Mouse (Mus musculus): Measurements from ENCODE around the gene Tns1. TPM values are rescaled to one million over a fixed set of nuclear protein-coding genes. Genes with fewer than 3 reads are reported as not detected.
A peak's percentile ranks its signal among the peaks of the same experiment; 100 is the strongest.

Tns1 gene
- polyA plus RNA-seq, 1 experiment, result 400 TPM

DNA sequence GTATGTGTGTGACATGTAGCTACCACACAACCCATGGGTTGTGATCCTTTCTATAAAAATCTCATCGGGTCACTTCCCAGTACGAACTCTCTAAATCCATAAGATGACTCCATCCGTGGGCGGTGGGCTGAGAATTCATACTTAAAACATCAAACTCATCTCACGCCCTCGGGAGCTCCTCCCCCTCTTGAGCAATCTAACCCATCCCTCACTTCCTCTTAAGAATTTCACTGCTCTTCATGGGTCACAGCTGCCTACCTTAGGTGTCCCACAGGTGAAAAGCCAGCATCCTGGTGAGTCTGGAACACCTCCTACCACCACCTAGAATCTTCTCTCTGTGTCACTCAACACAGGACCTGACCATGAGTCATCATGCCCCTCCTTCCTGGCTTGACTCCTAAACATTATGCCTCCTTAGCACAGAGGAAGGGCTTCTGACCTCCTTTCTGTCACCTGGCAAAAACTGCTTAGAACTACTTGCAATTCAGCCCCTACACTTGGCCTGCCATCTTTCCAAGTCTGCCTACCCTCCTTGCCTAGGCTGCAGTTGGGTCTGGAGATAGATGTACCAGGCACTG, 31.3 kb upstream of the Tns1 start:
- Histone ChIP-seq H3K4me1 (ENCODE audit: control insufficient read depth, insufficient read depth, low read length) (no peaks in the 10 kb centered on the region), H3K27ac (ENCODE audit: insufficient read depth, low read depth, low read length) (no peak overlapping the region), H3K4me3 (ENCODE audit: insufficient read depth, low read depth, low read length) (no peak overlapping the region), H3K36me3 (ENCODE audit: control insufficient read depth, insufficient read depth, low read length) (no peaks in the 10 kb centered on the region), H3K27me3 (replicated peaks; ENCODE audit: control insufficient read depth, insufficient read depth, low read length) (no peaks in the 10 kb centered on the region)
- DNase-seq, result no peak
- TF ChIP-seq CTCF (conservative IDR thresholded peaks at IDR 0.05; ENCODE audit: insufficient read depth, insufficient read length, low read depth, low read length), result no peak
- TF ChIP-seq POLR2A (IDR thresholded peaks at IDR 0.05; ENCODE audit: low read depth, low read length), result no peak
- WGBS, result 78% methylated on average over 6 of the region's 6 CpGs

- no peaks in the 10 kb centered on the region for H3K27me3 ChIP-seq (replicated peaks; ENCODE audit: control insufficient read depth, insufficient read depth, low read length)
- no peaks in the 10 kb centered on the region for H3K4me1 ChIP-seq (ENCODE audit: control insufficient read depth, insufficient read depth, low read length)
- no peak for DNase-seq
- H3K4me3 ChIP-seq (ENCODE audit: insufficient read depth, low read depth, low read length), result no peak within 1 kb of the TSS
- H3K27ac ChIP-seq (ENCODE audit: insufficient read depth, low read depth, low read length), result no peak within 1 kb of the TSS
- TF ChIP-seq CTCF (conservative IDR thresholded peaks at IDR 0.05; ENCODE audit: insufficient read depth, insufficient read length, low read depth, low read length) (no peak), POLR2A (IDR thresholded peaks at IDR 0.05; ENCODE audit: low read depth, low read length) (no peak)
- H3K36me3 ChIP-seq (ENCODE audit: control insufficient read depth, insufficient read depth, low read length), result no peaks in the 10 kb centered on the region
- WGBS, result 68% methylated on average over 8 of the region's 8 CpGs
Measured at GRCm38 (mm10) chr1:74153461-74154184, 29.4 kb upstream of the Tns1 start, which contains the start of gene Cxcr2. TSS of gene Cxcr2 (plus strand) at chr1:74153989.

GRCm38 (mm10) chr1:74151091-74151490, 26.8 kb upstream of the Tns1 start:
- Histone ChIP-seq H3K36me3 (ENCODE audit: control insufficient read depth, insufficient read depth, low read length) (no peaks in the 10 kb centered on the region), H3K4me3 (ENCODE audit: insufficient read depth, low read depth, low read length) (no peak overlapping the region), H3K27ac (ENCODE audit: insufficient read depth, low read depth, low read length) (no peak overlapping the region), H3K4me1 (ENCODE audit: control insufficient read depth, insufficient read depth, low read length) (no peaks in the 10 kb centered on the region), H3K27me3 (replicated peaks; ENCODE audit: control insufficient read depth, insufficient read depth, low read length) (no peaks in the 10 kb centered on the region)
- no peak for TF ChIP-seq POLR2A (IDR thresholded peaks at IDR 0.05; ENCODE audit: low read depth, low read length)
- TF ChIP-seq CTCF (conservative IDR thresholded peaks at IDR 0.05; ENCODE audit: insufficient read depth, insufficient read length, low read depth, low read length), result no peak
- WGBS, result 73% methylated on average over 3 of the region's 3 CpGs
- no peak for DNase-seq

GRCm38 (mm10) chr1:74150101-74150500, 25.9 kb upstream of the Tns1 start:
- Histone ChIP-seq H3K36me3 (ENCODE audit: control insufficient read depth, insufficient read depth, low read length) (no peaks in the 10 kb centered on the region), H3K4me1 (ENCODE audit: control insufficient read depth, insufficient read depth, low read length) (no peaks in the 10 kb centered on the region), H3K27me3 (replicated peaks; ENCODE audit: control insufficient read depth, insufficient read depth, low read length) (no peaks in the 10 kb centered on the region), H3K27ac (ENCODE audit: insufficient read depth, low read depth, low read length) (no peak overlapping the region), H3K4me3 (ENCODE audit: insufficient read depth, low read depth, low read length) (no peak overlapping the region)
- no peak for TF ChIP-seq POLR2A (IDR thresholded peaks at IDR 0.05; ENCODE audit: low read depth, low read length)
- TF ChIP-seq CTCF (conservative IDR thresholded peaks at IDR 0.05; ENCODE audit: insufficient read depth, insufficient read length, low read depth, low read length), result no peak
- DNase-seq, result no peak
- WGBS, result 85% methylated on average over 3 of the region's 3 CpGs

DNA sequence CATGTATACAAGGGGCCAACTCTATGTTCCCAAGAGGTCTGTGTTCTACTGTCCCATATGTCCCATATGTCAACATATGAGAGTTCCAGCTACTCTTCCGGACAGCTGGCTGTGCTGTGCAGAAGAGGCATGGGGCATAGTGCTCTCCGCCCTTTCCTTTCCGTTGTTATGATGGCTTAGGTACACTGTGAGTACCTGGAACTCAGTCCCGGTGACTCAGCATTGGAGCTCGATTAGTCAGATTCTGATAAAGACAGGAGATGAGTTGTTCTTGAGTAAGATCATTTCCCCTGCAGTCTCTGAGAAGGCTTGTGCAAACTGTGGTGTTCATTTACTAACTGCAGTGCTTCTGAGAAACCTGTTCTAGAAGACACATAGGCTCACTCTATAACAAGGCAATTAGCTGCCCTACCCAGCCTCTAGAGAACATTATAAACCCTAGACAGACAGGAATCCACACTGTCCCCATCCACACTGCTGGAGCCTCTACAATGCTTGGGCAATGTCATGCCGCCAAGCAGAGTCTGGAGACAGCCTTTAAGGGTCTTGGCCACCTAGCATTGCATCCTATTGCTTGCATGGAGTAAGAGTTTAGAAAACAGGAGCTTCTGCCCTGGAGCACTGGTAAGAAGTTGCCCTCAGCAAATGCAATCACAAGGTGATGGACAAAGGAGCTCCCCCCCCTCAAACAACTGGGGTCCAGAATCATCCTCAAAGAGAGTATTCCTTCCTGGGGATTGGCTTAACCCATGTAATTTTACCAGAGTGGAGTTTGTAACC, 25.0 kb upstream of the Tns1 start:
- Histone ChIP-seq H3K27me3 (replicated peaks; ENCODE audit: control insufficient read depth, insufficient read depth, low read length) (no peaks in the 10 kb centered on the region), H3K36me3 (ENCODE audit: control insufficient read depth, insufficient read depth, low read length) (no peaks in the 10 kb centered on the region), H3K4me3 (ENCODE audit: insufficient read depth, low read depth, low read length) (no peak overlapping the region), H3K4me1 (ENCODE audit: control insufficient read depth, insufficient read depth, low read length) (no peaks in the 10 kb centered on the region), H3K27ac (ENCODE audit: insufficient read depth, low read depth, low read length) (no peak overlapping the region)
- TF ChIP-seq CTCF (conservative IDR thresholded peaks at IDR 0.05; ENCODE audit: insufficient read depth, insufficient read length, low read depth, low read length), result no peak
- no peak for TF ChIP-seq POLR2A (IDR thresholded peaks at IDR 0.05; ENCODE audit: low read depth, low read length)
- WGBS, result 87% methylated on average over 6 of the region's 6 CpGs
- no peak for DNase-seq

GRCm38 (mm10) chr1:74141781-74142180, 17.5 kb upstream of the Tns1 start:
- Histone ChIP-seq H3K27ac (ENCODE audit: insufficient read depth, low read depth, low read length) (no peak overlapping the region), H3K4me3 (ENCODE audit: insufficient read depth, low read depth, low read length) (no peak overlapping the region), H3K4me1 (ENCODE audit: control insufficient read depth, insufficient read depth, low read length) (no peaks in the 10 kb centered on the region), H3K27me3 (replicated peaks; ENCODE audit: control insufficient read depth, insufficient read depth, low read length) (no peaks in the 10 kb centered on the region), H3K36me3 (ENCODE audit: control insufficient read depth, insufficient read depth, low read length) (no peaks in the 10 kb centered on the region)
- no peak for DNase-seq
- TF ChIP-seq CTCF (conservative IDR thresholded peaks at IDR 0.05; ENCODE audit: insufficient read depth, insufficient read length, low read depth, low read length), result no peak
- no peak for TF ChIP-seq POLR2A (IDR thresholded peaks at IDR 0.05; ENCODE audit: low read depth, low read length)
- 72% methylated on average over 8 of the region's 8 CpGs for WGBS

DNA sequence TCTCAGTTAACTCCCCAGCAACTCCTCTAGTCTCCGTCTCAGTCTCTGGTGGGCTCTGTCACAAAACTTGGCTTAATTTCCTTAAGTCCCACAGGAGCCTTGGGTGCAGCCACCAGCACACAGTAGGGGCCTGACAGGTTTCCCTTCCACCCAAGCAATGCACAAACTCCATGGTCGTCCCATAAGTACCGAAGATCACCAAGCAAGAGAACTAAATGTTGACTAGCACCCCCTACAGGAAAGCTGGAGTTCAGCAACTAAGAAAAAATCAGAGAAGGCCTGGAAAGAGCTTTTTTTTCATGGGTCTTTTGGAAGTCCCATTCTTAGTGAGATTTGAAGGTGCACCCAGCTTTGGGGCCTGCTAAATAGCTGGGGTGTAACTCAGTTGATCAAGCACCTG, 15.2 kb upstream of the Tns1 start:
- Histone ChIP-seq H3K27ac (ENCODE audit: insufficient read depth, low read depth, low read length) (no peak overlapping the region), H3K27me3 (replicated peaks; ENCODE audit: control insufficient read depth, insufficient read depth, low read length) (no peaks in the 10 kb centered on the region), H3K4me1 (ENCODE audit: control insufficient read depth, insufficient read depth, low read length) (no peaks in the 10 kb centered on the region), H3K36me3 (ENCODE audit: control insufficient read depth, insufficient read depth, low read length) (no peaks in the 10 kb centered on the region), H3K4me3 (ENCODE audit: insufficient read depth, low read depth, low read length) (no peak overlapping the region)
- peak; percentile 23 for DNase-seq
- no peak for TF ChIP-seq POLR2A (IDR thresholded peaks at IDR 0.05; ENCODE audit: low read depth, low read length)
- peak; percentile 22; the same call in 1 of the 2 replicates for TF ChIP-seq CTCF (conservative IDR thresholded peaks at IDR 0.05; ENCODE audit: insufficient read depth, insufficient read length, low read depth, low read length)
- 51% methylated on average over 3 of the region's 3 CpGs for WGBS
